Mouse (Mus musculus): Measurements from ENCODE around the gene Fshr. TPM values are rescaled to one million over a fixed set of nuclear protein-coding genes. Genes with fewer than 3 reads are reported as not detected.

The Fshr gene
- polyA plus RNA-seq, 1 experiment = not detected

GRCm38 (mm10) chr17:89089692-89090475, 110.6 kb downstream of the Fshr start:
- Histone ChIP-seq H3K36me3 (ENCODE audit: control insufficient read depth, insufficient read depth) (no peaks in the 10 kb centered on the region), H3ac (ENCODE audit: control insufficient read depth, insufficient read length, low read depth) (no peak overlapping the region), H3K79me2 (ENCODE audit: control insufficient read depth, insufficient read depth) (no peaks in the 10 kb centered on the region), H3K4me3 (ENCODE audit: insufficient read depth, poor library complexity, severe bottlenecking) (no peak overlapping the region), H3K79me3 (ENCODE audit: low read depth) (no peaks in the 10 kb centered on the region), H3K27me3 (ENCODE audit: control insufficient read depth, insufficient read depth, insufficient read length) (no peaks in the 10 kb centered on the region)
- TF ChIP-seq CTCF (IDR thresholded peaks at IDR 0.05; ENCODE audit: control insufficient read depth, insufficient read depth, insufficient read length) = no peak
- TF ChIP-seq FOSL1 (IDR thresholded peaks at IDR 0.05; ENCODE audit: insufficient read depth, low read length, poor library complexity, severe bottlenecking) = no peak
- TF ChIP-seq USF1 (IDR thresholded peaks at IDR 0.05; ENCODE audit: low read depth) = no peak
- TF ChIP-seq MYOD1 (IDR thresholded peaks at IDR 0.05; ENCODE audit: control insufficient read depth, insufficient read length, low read depth) = no peak
- TF ChIP-seq MAX (IDR thresholded peaks at IDR 0.05) = no peak
- TF ChIP-seq CEBPB (IDR thresholded peaks at IDR 0.05; ENCODE audit: low read depth) = no peak
- no peak for TF ChIP-seq MYOG (IDR thresholded peaks at IDR 0.05; ENCODE audit: control insufficient read depth, extremely low read depth, insufficient read length)

DNA sequence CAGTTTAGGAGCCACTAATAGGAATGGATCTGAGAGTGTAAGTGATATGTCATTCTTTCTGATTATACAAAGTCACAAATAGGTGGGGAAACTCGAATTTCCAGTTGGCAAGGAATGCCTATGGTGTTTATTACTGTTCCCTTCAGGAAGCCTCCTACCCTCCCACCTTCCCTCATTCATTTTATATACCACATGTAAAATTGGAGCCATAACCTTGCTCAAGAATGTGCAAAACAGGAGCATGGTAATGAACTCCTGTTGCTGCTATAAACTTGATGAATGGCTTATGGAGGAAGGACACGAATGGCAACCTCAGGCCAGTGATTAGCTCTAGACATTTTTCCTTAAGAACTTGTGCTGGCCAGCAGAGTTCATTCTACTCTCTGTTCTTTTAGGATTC, 117.6 kb downstream of the Fshr start:
- TF ChIP-seq MYOD1 (IDR thresholded peaks at IDR 0.05; ENCODE audit: control insufficient read depth, insufficient read length, low read depth) (no peak), CEBPB (IDR thresholded peaks at IDR 0.05; ENCODE audit: low read depth) (no peak), CTCF (IDR thresholded peaks at IDR 0.05; ENCODE audit: control insufficient read depth, insufficient read depth, insufficient read length) (no peak), FOSL1 (IDR thresholded peaks at IDR 0.05; ENCODE audit: insufficient read depth, low read length, poor library complexity, severe bottlenecking) (no peak), MYOG (IDR thresholded peaks at IDR 0.05; ENCODE audit: control insufficient read depth, extremely low read depth, insufficient read length) (no peak), MAX (IDR thresholded peaks at IDR 0.05) (no peak), USF1 (IDR thresholded peaks at IDR 0.05; ENCODE audit: low read depth) (no peak)
- H3K36me3 ChIP-seq (ENCODE audit: control insufficient read depth, insufficient read depth) = no peaks in the 10 kb centered on the region
- H3K27me3 ChIP-seq (ENCODE audit: control insufficient read depth, insufficient read depth, insufficient read length) = no peaks in the 10 kb centered on the region
- no peaks in the 10 kb centered on the region for H3K79me2 ChIP-seq (ENCODE audit: control insufficient read depth, insufficient read depth)
- H3K79me3 ChIP-seq (ENCODE audit: low read depth) = no peaks in the 10 kb centered on the region
- no peak overlapping the region for H3ac ChIP-seq (ENCODE audit: control insufficient read depth, insufficient read length, low read depth)
- no peak overlapping the region for H3K4me3 ChIP-seq (ENCODE audit: insufficient read depth, poor library complexity, severe bottlenecking)

DNA sequence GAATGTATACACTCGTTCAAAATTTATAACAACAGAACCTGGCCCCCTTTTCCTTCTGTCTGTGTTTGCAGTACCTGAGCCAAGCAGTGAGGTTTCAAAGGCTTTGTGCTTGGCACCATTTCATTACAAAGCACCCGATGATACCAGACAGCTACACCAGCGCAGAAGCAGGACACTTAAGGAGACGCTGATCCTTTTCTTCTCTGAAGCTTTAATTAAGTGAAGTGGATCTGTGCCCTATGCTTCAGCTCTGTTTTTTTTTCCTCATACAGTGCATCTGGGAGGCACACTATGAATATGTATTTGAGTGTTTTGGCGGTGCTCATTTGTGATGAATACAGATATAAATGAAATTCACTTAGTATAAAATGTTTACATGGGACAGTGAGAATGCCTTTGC, 120.8 kb downstream of the Fshr start:
- Histone ChIP-seq H3K4me3 (ENCODE audit: insufficient read depth, poor library complexity, severe bottlenecking) (no peak overlapping the region), H3ac (ENCODE audit: control insufficient read depth, insufficient read length, low read depth) (no peak overlapping the region), H3K79me3 (ENCODE audit: low read depth) (no peaks in the 10 kb centered on the region), H3K79me2 (ENCODE audit: control insufficient read depth, insufficient read depth) (no peaks in the 10 kb centered on the region), H3K36me3 (ENCODE audit: control insufficient read depth, insufficient read depth) (no peaks in the 10 kb centered on the region), H3K27me3 (ENCODE audit: control insufficient read depth, insufficient read depth, insufficient read length) (no peaks in the 10 kb centered on the region)
- TF ChIP-seq MAX (IDR thresholded peaks at IDR 0.05) (no peak), MYOG (IDR thresholded peaks at IDR 0.05; ENCODE audit: control insufficient read depth, extremely low read depth, insufficient read length) (no peak), CTCF (IDR thresholded peaks at IDR 0.05; ENCODE audit: control insufficient read depth, insufficient read depth, insufficient read length) (no peak), FOSL1 (IDR thresholded peaks at IDR 0.05; ENCODE audit: insufficient read depth, low read length, poor library complexity, severe bottlenecking) (no peak), CEBPB (IDR thresholded peaks at IDR 0.05; ENCODE audit: low read depth) (no peak), MYOD1 (IDR thresholded peaks at IDR 0.05; ENCODE audit: control insufficient read depth, insufficient read length, low read depth) (no peak), USF1 (IDR thresholded peaks at IDR 0.05; ENCODE audit: low read depth) (no peak)

DNA sequence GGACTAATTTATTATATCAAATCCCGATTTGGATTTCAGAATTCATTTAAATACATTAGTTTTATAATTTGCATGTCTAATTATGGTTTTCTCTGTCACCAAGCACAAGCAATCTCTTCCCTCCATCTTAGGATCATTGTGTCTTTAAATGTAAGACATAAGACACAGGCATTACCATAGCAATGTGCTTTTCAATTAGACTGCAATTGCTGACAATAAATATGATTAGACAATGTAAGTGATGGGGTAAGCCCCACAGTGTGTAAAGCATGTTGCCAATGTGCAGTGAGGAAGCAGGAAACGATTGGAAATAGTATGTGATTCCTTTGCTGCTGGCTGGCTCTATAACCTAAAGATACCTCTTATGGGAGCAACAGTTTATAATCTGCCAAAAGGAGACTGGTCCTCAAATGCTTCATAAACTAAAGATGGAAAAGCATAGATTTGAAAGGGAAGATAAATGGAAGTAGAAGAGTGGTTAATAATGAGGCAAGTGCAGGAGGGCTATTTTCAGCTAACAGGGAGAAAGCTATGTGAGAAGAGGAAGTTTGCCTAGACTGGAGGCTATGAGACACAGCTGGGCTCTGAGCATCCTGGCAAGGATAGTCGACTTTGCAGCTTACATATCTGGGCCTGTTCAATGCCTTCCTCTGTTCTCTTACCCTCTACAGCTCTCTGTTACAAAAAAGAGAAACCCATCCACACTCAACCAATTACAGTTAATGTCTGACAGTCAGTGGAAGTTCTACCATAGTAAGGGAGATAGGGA, 136.0 kb downstream of the Fshr start:
- Histone ChIP-seq H3ac (ENCODE audit: control insufficient read depth, insufficient read length, low read depth) (no peak overlapping the region), H3K79me2 (ENCODE audit: control insufficient read depth, insufficient read depth) (no peaks in the 10 kb centered on the region), H3K27me3 (ENCODE audit: control insufficient read depth, insufficient read depth, insufficient read length) (no peaks in the 10 kb centered on the region), H3K4me3 (ENCODE audit: insufficient read depth, poor library complexity, severe bottlenecking) (no peak overlapping the region), H3K36me3 (ENCODE audit: control insufficient read depth, insufficient read depth) (no peaks in the 10 kb centered on the region), H3K79me3 (ENCODE audit: low read depth) (no peaks in the 10 kb centered on the region)
- no peak for TF ChIP-seq MAX (IDR thresholded peaks at IDR 0.05)
- TF ChIP-seq FOSL1 (IDR thresholded peaks at IDR 0.05; ENCODE audit: insufficient read depth, low read length, poor library complexity, severe bottlenecking) = no peak
- TF ChIP-seq USF1 (IDR thresholded peaks at IDR 0.05; ENCODE audit: low read depth) = no peak
- TF ChIP-seq MYOG (IDR thresholded peaks at IDR 0.05; ENCODE audit: control insufficient read depth, extremely low read depth, insufficient read length) = no peak
- TF ChIP-seq CEBPB (IDR thresholded peaks at IDR 0.05; ENCODE audit: low read depth) = no peak
- TF ChIP-seq MYOD1 (IDR thresholded peaks at IDR 0.05; ENCODE audit: control insufficient read depth, insufficient read length, low read depth) = no peak
- TF ChIP-seq CTCF (IDR thresholded peaks at IDR 0.05; ENCODE audit: control insufficient read depth, insufficient read depth, insufficient read length) = no peak

DNA sequence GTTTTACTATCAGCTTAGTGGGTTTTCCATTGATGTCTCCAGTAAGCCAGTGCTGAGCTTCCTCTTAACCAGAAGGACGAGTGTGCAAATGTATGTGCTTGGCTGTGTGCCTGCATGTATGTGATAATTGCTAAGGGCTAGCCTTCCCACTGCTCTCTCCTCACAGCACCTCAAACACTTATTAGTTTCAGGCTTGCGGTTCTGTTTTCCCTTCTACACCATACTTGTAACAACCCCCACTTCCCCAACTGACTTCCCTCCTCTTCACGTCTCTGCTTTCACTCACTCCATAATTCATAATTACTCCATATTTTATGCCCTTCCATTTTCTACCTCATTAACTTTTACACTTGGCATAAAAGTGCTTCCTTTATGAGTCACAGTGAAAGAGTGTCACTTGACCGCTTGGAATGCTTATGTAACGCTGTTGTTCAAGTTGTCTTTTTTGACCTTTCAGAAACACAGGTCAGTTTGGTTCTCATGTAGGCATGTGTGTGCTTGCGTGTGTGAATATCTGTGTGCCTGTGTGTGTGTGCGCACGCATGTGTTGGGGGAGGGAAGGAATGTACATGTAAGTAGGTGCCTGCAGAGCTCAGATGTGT, 138.0 kb downstream of the Fshr start:
- no peaks in the 10 kb centered on the region for H3K36me3 ChIP-seq (ENCODE audit: control insufficient read depth, insufficient read depth)
- H3K79me3 ChIP-seq (ENCODE audit: low read depth) = no peaks in the 10 kb centered on the region
- no peak overlapping the region for H3ac ChIP-seq (ENCODE audit: control insufficient read depth, insufficient read length, low read depth)
- TF ChIP-seq CTCF (IDR thresholded peaks at IDR 0.05; ENCODE audit: control insufficient read depth, insufficient read depth, insufficient read length) = no peak
- no peak for TF ChIP-seq USF1 (IDR thresholded peaks at IDR 0.05; ENCODE audit: low read depth)
- no peak for TF ChIP-seq MYOG (IDR thresholded peaks at IDR 0.05; ENCODE audit: control insufficient read depth, extremely low read depth, insufficient read length)
- TF ChIP-seq MYOD1 (IDR thresholded peaks at IDR 0.05; ENCODE audit: control insufficient read depth, insufficient read length, low read depth) = no peak
- TF ChIP-seq CEBPB (IDR thresholded peaks at IDR 0.05; ENCODE audit: low read depth) = no peak
- no peak for TF ChIP-seq FOSL1 (IDR thresholded peaks at IDR 0.05; ENCODE audit: insufficient read depth, low read length, poor library complexity, severe bottlenecking)
- no peak for TF ChIP-seq MAX (IDR thresholded peaks at IDR 0.05)
- H3K27me3 ChIP-seq (ENCODE audit: control insufficient read depth, insufficient read depth, insufficient read length) = no peaks in the 10 kb centered on the region
- no peak overlapping the region for H3K4me3 ChIP-seq (ENCODE audit: insufficient read depth, poor library complexity, severe bottlenecking)
- no peaks in the 10 kb centered on the region for H3K79me2 ChIP-seq (ENCODE audit: control insufficient read depth, insufficient read depth)

Data from C2C12 (cell line).